ENCODE assay signal across 17 mouse cellular contexts in genomic region chr10:108405076-108405475, GRCm38 (mm10).
DNase-seq lines count a peak whose midpoint lies in the region; ATAC-seq and TF ChIP-seq lines count a peak whose summit lies in the region.
"Had no signal": no experiment of that assay in that cellular context is flagged by ENCODE, and none has a peak within 500 bp of the region (broad histone marks: within the 10 kb centered on the region; RNA-seq: fewer than 3 reads in every experiment).

No protein-coding gene starts in this region.

- no peak for TF ChIP-seq CTCF in liver, postnatal 0 days (IDR thresholded peaks at IDR 0.05; ENCODE audit: low read depth)

- no peaks in the 10 kb centered on the region for H3K36me3 ChIP-seq in heart, embryonic 10.5 days
- no peaks in the 10 kb centered on the region for H3K36me3 ChIP-seq in liver, embryonic 13.5 days
- no peaks in the 10 kb centered on the region for H3K36me3 ChIP-seq in kidney, embryonic 14.5 days (ENCODE audit: control insufficient read depth, insufficient read depth, low read length)
- no peaks in the 10 kb centered on the region for H3K36me3 ChIP-seq in liver, postnatal 0 days (replicated peaks; ENCODE audit: insufficient read depth, low read length)
- H3K36me3 ChIP-seq in forebrain, embryonic 15.5 days: no peaks in the 10 kb centered on the region
- H3K36me3 ChIP-seq: embryonic facial prominence, embryonic 15.5 days; hindbrain, embryonic 12.5 days had no signal

- intact Hi-C loops in heart, postnatal 10 days (cut with DNase I): no loop called here

- H3K27ac ChIP-seq in heart, embryonic 10.5 days: 0 out of 2 replicates have a peak overlapping the region, but pooled peaks have one; percentile 56
- H3K27ac ChIP-seq in liver, embryonic 13.5 days: peak overlapping the region; percentile 54
- peak overlapping the region; percentile 42; the same call in 1 of the 2 replicates for H3K27ac ChIP-seq in kidney, embryonic 14.5 days (ENCODE audit: low read depth, low read length)
- peak overlapping the region; percentile 74 for H3K27ac ChIP-seq in liver, postnatal 0 days (ENCODE audit: low read depth)
- H3K27ac ChIP-seq in forebrain, embryonic 15.5 days (replicated peaks): no peak overlapping the region
- H3K27ac ChIP-seq: embryonic facial prominence, embryonic 15.5 days; forebrain, embryonic 13.5 days; hindbrain, embryonic 12.5 days; liver, embryonic 14.5 days had no signal

- ATAC-seq in liver, embryonic 13.5 days (ENCODE audit: low read depth): no peak
- no peak for ATAC-seq in kidney, embryonic 14.5 days (ENCODE audit: low FRiP score, low TSS enrichment)
- ATAC-seq in liver, postnatal 0 days: no peak
- no peak for ATAC-seq in forebrain, embryonic 15.5 days (replicated peaks)
- ATAC-seq: activated CD4-positive, CD25-positive, alpha-beta regulatory T cell, adult 4 months; forebrain, embryonic 13.5 days; intestine, embryonic 15.5 days had no signal

- H3K4me3 ChIP-seq in heart, embryonic 10.5 days: no peak overlapping the region
- H3K4me3 ChIP-seq in liver, embryonic 13.5 days (replicated peaks): no peak overlapping the region
- no peak overlapping the region for H3K4me3 ChIP-seq in kidney, embryonic 14.5 days (ENCODE audit: low read length)
- no peak overlapping the region for H3K4me3 ChIP-seq in liver, postnatal 0 days (ENCODE audit: low read depth, low read length)
- H3K4me3 ChIP-seq in forebrain, embryonic 15.5 days: no peak overlapping the region
- H3K4me3 ChIP-seq: embryonic facial prominence, embryonic 15.5 days; forebrain, embryonic 13.5 days; hindbrain, embryonic 12.5 days; intestine, embryonic 15.5 days had no signal

- no peak overlapping the region for H3K9ac ChIP-seq in liver, embryonic 13.5 days
- H3K9ac ChIP-seq in kidney, embryonic 14.5 days (ENCODE audit: low read depth, low read length): no peak overlapping the region
- H3K9ac ChIP-seq in liver, postnatal 0 days (replicated peaks): no peak overlapping the region
- H3K9ac ChIP-seq in forebrain, embryonic 15.5 days (replicated peaks): no peak overlapping the region
- H3K9ac ChIP-seq: embryonic facial prominence, embryonic 15.5 days; forebrain, embryonic 13.5 days; hindbrain, embryonic 12.5 days; intestine, embryonic 15.5 days; liver, embryonic 14.5 days had no signal

- 34% methylated on average over 8 of the region's 8 CpGs for WGBS in heart, embryonic 10.5 days
- WGBS in liver, embryonic 13.5 days (ENCODE audit: insufficient replicate concordance): 70% methylated on average over 8 of the region's 8 CpGs
- WGBS in kidney, embryonic 14.5 days: 28% methylated on average over 8 of the region's 8 CpGs
- WGBS in liver, postnatal 0 days (ENCODE audit: insufficient replicate concordance): 66% methylated on average over 8 of the region's 8 CpGs
- WGBS in forebrain, embryonic 15.5 days: 85% methylated on average over 8 of the region's 8 CpGs

- no peak for DNase-seq in heart, embryonic 10.5 days (ENCODE audit: low spot score)
- DNase-seq in heart, postnatal 10 days: no peak
- DNase-seq in liver, embryonic 13.5 days: no peak
- no peak for DNase-seq in liver
- no peak for DNase-seq in liver, postnatal 0 days
- DNase-seq in frontal cortex, postnatal 10 days (ENCODE audit: low spot score in 2 of 2): no peak
- DNase-seq: adrenal gland, postnatal 36 days; cerebellum, adult 9-11 months; thymus, postnatal 25 days had no signal

- H3K27me3 ChIP-seq in heart, embryonic 10.5 days (ENCODE audit: insufficient read depth, poor library complexity, severe bottlenecking): no peaks in the 10 kb centered on the region
- no peaks in the 10 kb centered on the region for H3K27me3 ChIP-seq in liver, embryonic 13.5 days
- H3K27me3 ChIP-seq in kidney, embryonic 14.5 days (ENCODE audit: control insufficient read depth, insufficient read depth, low read length): no peaks in the 10 kb centered on the region
- no peaks in the 10 kb centered on the region for H3K27me3 ChIP-seq in liver, postnatal 0 days (ENCODE audit: insufficient read depth, low read length)
- no peaks in the 10 kb centered on the region for H3K27me3 ChIP-seq in forebrain, embryonic 15.5 days
- H3K27me3 ChIP-seq: embryonic facial prominence, embryonic 15.5 days; forebrain, embryonic 13.5 days; hindbrain, embryonic 12.5 days; intestine, embryonic 15.5 days had no signal

- no peak overlapping the region for H3K4me2 ChIP-seq in liver, embryonic 13.5 days
- H3K4me2 ChIP-seq in kidney, embryonic 14.5 days (replicated peaks; ENCODE audit: low read depth, low read length): no peak overlapping the region
- H3K4me2 ChIP-seq in liver, postnatal 0 days (ENCODE audit: low read depth, low read length): peak overlapping the region; percentile 27
- H3K4me2 ChIP-seq in forebrain, embryonic 15.5 days (replicated peaks): no peak overlapping the region
- H3K4me2 ChIP-seq: embryonic facial prominence, embryonic 15.5 days; forebrain, embryonic 13.5 days; hindbrain, embryonic 12.5 days; intestine, embryonic 15.5 days had no signal

- TF ChIP-seq EP300 in liver, postnatal 0 days (IDR thresholded peaks at IDR 0.05; ENCODE audit: low read depth): no peak

- no peaks in the 10 kb centered on the region for H3K9me3 ChIP-seq in heart, embryonic 10.5 days
- H3K9me3 ChIP-seq in liver, embryonic 13.5 days (replicated peaks): no peaks in the 10 kb centered on the region
- H3K9me3 ChIP-seq in kidney, embryonic 14.5 days (ENCODE audit: control insufficient read depth, low read length): no peaks in the 10 kb centered on the region
- H3K9me3 ChIP-seq in liver, postnatal 0 days (ENCODE audit: low read length): no peaks in the 10 kb centered on the region
- no peaks in the 10 kb centered on the region for H3K9me3 ChIP-seq in forebrain, embryonic 15.5 days
- H3K9me3 ChIP-seq: embryonic facial prominence, embryonic 15.5 days; forebrain, embryonic 13.5 days; hindbrain, embryonic 12.5 days; intestine, embryonic 15.5 days had no signal

- H3K4me1 ChIP-seq in heart, embryonic 10.5 days: peaks cover 65% of the 10 kb centered on the region
- H3K4me1 ChIP-seq in liver, embryonic 13.5 days (replicated peaks): peaks cover 9% of the 10 kb centered on the region
- H3K4me1 ChIP-seq in kidney, embryonic 14.5 days (ENCODE audit: control insufficient read depth, insufficient read depth, low read length): peaks cover 25% of the 10 kb centered on the region
- H3K4me1 ChIP-seq in liver, postnatal 0 days (ENCODE audit: insufficient read depth): peaks cover 9% of the 10 kb centered on the region
- H3K4me1 ChIP-seq in forebrain, embryonic 15.5 days: no peaks in the 10 kb centered on the region
- H3K4me1 ChIP-seq: forebrain, embryonic 13.5 days had no signal
